Mouse (Mus musculus): ENCODE data around the gene Lmcd1.

DNA sequence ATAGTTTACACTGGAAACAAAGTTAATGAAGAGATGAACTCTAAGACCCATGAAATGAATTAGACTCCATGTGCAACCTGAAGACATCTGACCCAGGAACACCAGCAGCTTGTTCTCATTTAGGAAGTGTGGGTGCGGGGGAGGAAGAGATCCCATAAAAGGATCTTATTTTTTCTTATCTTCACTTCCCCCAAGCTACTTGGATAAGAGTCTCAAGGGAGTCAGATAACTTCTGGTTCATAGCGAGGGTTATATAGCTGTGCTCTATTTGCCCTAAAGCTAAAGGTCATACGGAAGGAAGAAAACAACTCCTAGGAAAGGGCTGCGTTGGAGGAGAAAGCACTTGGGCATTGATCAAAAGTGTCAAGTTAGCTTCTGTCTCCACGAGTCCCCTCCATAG lies 19.8 kb downstream of the Lmcd1 start:
- TF ChIP-seq CTCF (IDR thresholded peaks at IDR 0.05; ENCODE audit: borderline replicate concordance, control insufficient read depth, extremely low read depth, insufficient read depth, low read length, poor library complexity): no peak
- no peak for TF ChIP-seq POLR2A (IDR thresholded peaks at IDR 0.05; ENCODE audit: control insufficient read depth, extremely low read depth, insufficient read depth, low read length, poor library complexity)

Data from thymus, adult 2 months (tissue).